Mouse (Mus musculus) heart, embryonic 16.5 days (tissue): ENCODE measurements around the gene Hacd2. TPM values are rescaled to one million over a fixed set of nuclear protein-coding genes. Genes with fewer than 3 reads are reported as not detected.

ENCODE experiments used
- ATAC-seq: fragments of 200-750 bp; cut with Nextera tagmentation; replicated peaks from 2 replicates; pipeline ENCODE4 v1.8.0; 2017; ENCODE audit warnings: moderate number of reproducible peaks; ENCODE audit not compliant: insufficient read depth, low FRiP score; ENCODE audit errors: extremely low read depth
- H3K27ac ChIP-seq: fragments of 300-500 bp; sonication (generic); 2 replicates; pipeline ENCODE4 v1.5.1; 2014; ENCODE audit warnings: mild to moderate bottlenecking, low read length, control low read depth, moderate library complexity
- H3K27me3 ChIP-seq: fragments of 300-500 bp; sonication (generic); 2 replicates; pipeline ENCODE4 v1.6.1; 2014; ENCODE audit warnings: low read length, mixed read lengths; ENCODE audit not compliant: control insufficient read depth, insufficient read depth
- H3K36me3 ChIP-seq: fragments of 300-500 bp; sonication (generic); 2 replicates; pipeline ENCODE4 v1.6.1; 2014; ENCODE audit not compliant: control insufficient read depth, insufficient read depth
- H3K4me1 ChIP-seq: fragments of 300-500 bp; sonication (generic); 2 replicates; pipeline ENCODE4 v1.6.1; 2014; ENCODE audit warnings: low read length, mixed read lengths; ENCODE audit not compliant: control insufficient read depth, insufficient read depth
- H3K4me2 ChIP-seq: fragments of 300-500 bp; sonication (generic); 2 replicates; pipeline ENCODE4 v1.6.1; 2014; ENCODE audit warnings: low read depth, mild to moderate bottlenecking, control low read depth, low read length
- H3K4me3 ChIP-seq: fragments of 300-500 bp; sonication (generic); 2 replicates; pipeline ENCODE4 v1.5.1; 2014; ENCODE audit warnings: mild to moderate bottlenecking, control low read depth, low read length
- H3K9ac ChIP-seq: fragments of 300-500 bp; sonication (generic); 2 replicates; pipeline ENCODE4 v1.6.1; 2014; ENCODE audit warnings: low read length, control low read depth
- H3K9me3 ChIP-seq: fragments of 300-500 bp; sonication (generic); replicated peaks from 2 replicates; pipeline ENCODE4 v1.6.1; 2016; ENCODE audit warnings: low read length; ENCODE audit not compliant: control insufficient read depth
- WGBS: fragments of 180-500 bp; shearing (Covaris S2); extraction: QIAGEN DNeasy Blood & Tissue Kit; methylation state at CpG from one replicate; pipeline ENCODE4 v1.1.7; 2014; 5-methylcytosine and 5-hydroxymethylcytosine counted together
- polyA plus RNA-seq: library from polyadenylated mRNA; unstranded; fragments of >200 nt; fragmentation: Nextera tagmentation; extraction: Ambion mirVana; gene quantifications from 2 replicates; pipeline ENCODE4 v1.2.1, GENCODE M21; 2015

Hacd2 gene
- polyA plus RNA-seq, 1 experiment from 2014 or later, result 61.5 TPM

- Histone ChIP-seq H3K4me3 (no peak overlapping the region), H3K9ac (no peak overlapping the region), H3K4me1 (peaks cover 10% of the 10 kb centered on the region), H3K9me3 (no peaks in the 10 kb centered on the region), H3K27me3 (no peaks in the 10 kb centered on the region), H3K4me2 (no peak overlapping the region), H3K36me3 (no peaks in the 10 kb centered on the region), H3K27ac (no peak overlapping the region)
- 84% methylated on average over 6 of the region's 6 CpGs for WGBS
- ATAC-seq, result no peak
Measured at GRCm38 (mm10) chr16:35139416-35139815, 117.2 kb downstream of the Hacd2 start.

- Histone ChIP-seq H3K4me3 (no peak overlapping the region), H3K36me3 (no peaks in the 10 kb centered on the region), H3K4me2 (peak overlapping the region; percentile 34), H3K9ac (no peak overlapping the region), H3K4me1 (peaks cover 10% of the 10 kb centered on the region), H3K27me3 (no peaks in the 10 kb centered on the region), H3K9me3 (no peaks in the 10 kb centered on the region; the same call in 1 of the 2 replicates), H3K27ac (no peak overlapping the region)
- 19% methylated on average over 11 of the region's 11 CpGs for WGBS
- no peak; the same call in 1 of the 2 replicates for ATAC-seq
Measured at GRCm38 (mm10) chr16:35139873-35140619, 117.8 kb downstream of the Hacd2 start.

GRCm38 (mm10) chr16:35140620-35140975 lies 118.4 kb downstream of the Hacd2 start:
- no peak; the same call in 1 of the 2 replicates for ATAC-seq
- peak overlapping the region; percentile 34; the same call in 1 of the 2 replicates for H3K4me2 ChIP-seq

GRCm38 (mm10) chr16:35141839-35142238 lies 119.6 kb downstream of the Hacd2 start:
- H3K4me2 ChIP-seq, result no peak overlapping the region
- H3K27ac ChIP-seq, result no peak overlapping the region
- ATAC-seq, result no peak
- H3K4me3 ChIP-seq, result no peak overlapping the region
- peaks cover 10% of the 10 kb centered on the region for H3K4me1 ChIP-seq
- WGBS, result 76% methylated on average over 8 of the region's 8 CpGs
- H3K27me3 ChIP-seq, result no peaks in the 10 kb centered on the region
- H3K36me3 ChIP-seq, result no peaks in the 10 kb centered on the region
- peaks cover 3% of the 10 kb centered on the region; the same call in 1 of the 2 replicates for H3K9me3 ChIP-seq
- no peak overlapping the region for H3K9ac ChIP-seq

More at GRCm38 (mm10) chr16:35140620-35140975, 118.4 kb downstream of the Hacd2 start:
- Histone ChIP-seq H3K27ac (no peak overlapping the region), H3K4me1 (peaks cover 10% of the 10 kb centered on the region), H3K36me3 (no peaks in the 10 kb centered on the region), H3K9ac (no peak overlapping the region), H3K27me3 (no peaks in the 10 kb centered on the region), H3K9me3 (peaks cover 3% of the 10 kb centered on the region; the same call in 1 of the 2 replicates), H3K4me3 (no peak overlapping the region)
- 44% methylated on average over 9 of the region's 9 CpGs for WGBS

- Histone ChIP-seq H3K9ac (no peak overlapping the region), H3K4me3 (no peak overlapping the region), H3K4me1 (no peaks in the 10 kb centered on the region), H3K27ac (no peak overlapping the region), H3K9me3 (peaks cover 7% of the 10 kb centered on the region), H3K27me3 (peaks cover 2% of the 10 kb centered on the region), H3K36me3 (no peaks in the 10 kb centered on the region), H3K4me2 (no peak overlapping the region)
- WGBS, result 18% methylated on average over 4 of the region's 4 CpGs
- no peak for ATAC-seq
Measured at GRCm38 (mm10) chr16:35146153-35146552, 123.9 kb downstream of the Hacd2 start.

- Histone ChIP-seq H3K27ac (no peak overlapping the region), H3K9me3 (no peaks in the 10 kb centered on the region), H3K4me2 (peak overlapping the region; percentile 93; the same call in 1 of the 2 replicates), H3K4me3 (no peak overlapping the region), H3K27me3 (peaks cover 39% of the 10 kb centered on the region), H3K9ac (no peak overlapping the region; the same call in 1 of the 2 replicates), H3K36me3 (no peaks in the 10 kb centered on the region), H3K4me1 (peaks cover 8% of the 10 kb centered on the region)
- no peak for ATAC-seq
- WGBS, result 17% methylated on average over 12 of the region's 12 CpGs
Measured at GRCm38 (mm10) chr16:35153146-35153755, 131.0 kb downstream of the Hacd2 start.

GRCm38 (mm10) chr16:35154245-35154640 lies 132.0 kb downstream of the Hacd2 start:
- Histone ChIP-seq H3K4me1 (peaks cover 12% of the 10 kb centered on the region), H3K27me3 (peaks cover 39% of the 10 kb centered on the region), H3K4me2 (peak overlapping the region; percentile 93), H3K36me3 (no peaks in the 10 kb centered on the region), H3K9me3 (no peaks in the 10 kb centered on the region), H3K27ac (peak overlapping the region; percentile 93), H3K9ac (peak overlapping the region; percentile 92), H3K4me3 (peak overlapping the region; percentile 81)
- peak; percentile 53 for ATAC-seq
- under 1% methylated on average over 29 of the region's 29 CpGs for WGBS

GRCm38 (mm10) chr16:35154641-35155390 lies 132.6 kb downstream of the Hacd2 start, which contains the start of gene Adcy5:
TSS of gene Adcy5 (plus strand) at chr16:35154877.
- H3K9ac ChIP-seq, result peak within 1 kb of the TSS; percentile 92
- peaks cover 39% of the 10 kb centered on the region for H3K27me3 ChIP-seq
- H3K36me3 ChIP-seq, result no peaks in the 10 kb centered on the region
- peak within 1 kb of the TSS; percentile 81 for H3K4me3 ChIP-seq
- H3K9me3 ChIP-seq, result no peaks in the 10 kb centered on the region
- WGBS, result under 1% methylated on average over 63 of the region's 104 CpGs
- ATAC-seq, result peak; percentile 39
- peaks cover 17% of the 10 kb centered on the region for H3K4me1 ChIP-seq
- H3K4me2 ChIP-seq, result peak within 1 kb of the TSS; percentile 93
- H3K27ac ChIP-seq, result peak within 1 kb of the TSS; percentile 93
